In genomic region chr5:115506454-115507201, GRCm38 (mm10) we compare ENCODE assay signal across 8 mouse cellular contexts. TPM values are rescaled to one million over a fixed set of nuclear protein-coding genes. Genes with fewer than 3 reads are reported as not detected.
DNase-seq lines count a peak whose midpoint lies in the region; ATAC-seq and TF ChIP-seq lines count a peak whose summit lies in the region.

Gene Pxn (plus strand): TSS chr5:115506676.

- H3K4me3 ChIP-seq in C2C12 (ENCODE audit: insufficient read depth, poor library complexity, severe bottlenecking), result peak within 1 kb of the TSS; percentile 78
- H3K4me3 ChIP-seq in erythroblast, embryonic 14.5 days (replicated peaks), result peak within 1 kb of the TSS; percentile 83
- H3K4me3 ChIP-seq in heart, embryonic 12.5 days, result peak within 1 kb of the TSS; percentile 97
- peak within 1 kb of the TSS; percentile 90 for H3K4me3 ChIP-seq in kidney, embryonic 16.5 days (ENCODE audit: low read length)

- whole genome bisulfite sequencing in heart, embryonic 12.5 days, result under 1% methylated on average over 72 of the region's 74 CpGs
- under 1% methylated on average over 65 of the region's 74 CpGs for WGBS in kidney, embryonic 16.5 days

- peak; percentile 99 for TF ChIP-seq CTCF in C2C12 (IDR thresholded peaks at IDR 0.05; ENCODE audit: control insufficient read depth, insufficient read depth, insufficient read length)
- TF ChIP-seq CTCF in brain, embryonic 14.5 days (IDR thresholded peaks at IDR 0.05; ENCODE audit: borderline replicate concordance, extremely low read depth, insufficient read depth, insufficient read length), result peak; percentile 94

- H3K4me2 ChIP-seq in heart, embryonic 12.5 days, result peak within 1 kb of the TSS; percentile 90
- peak within 1 kb of the TSS; percentile 92 for H3K4me2 ChIP-seq in kidney, embryonic 16.5 days (replicated peaks; ENCODE audit: low read depth, low read length)

- DNase-seq in brain, embryonic 14.5 days (ENCODE audit: low read depth), result peak; percentile 90
- peak; percentile 94 for DNase-seq in liver
- DNase-seq in monocyte, adult 2 months (ENCODE audit: low read depth in 1 of 2, low spot score in 2 of 2), result peak; percentile 82 to 94
- peak; percentile 88 to 95 for DNase-seq in spleen, postnatal 14 days (ENCODE audit: low spot score in 2 of 2)

- peak within 1 kb of the TSS; percentile 95 for H3K9ac ChIP-seq in heart, embryonic 12.5 days
- H3K9ac ChIP-seq in kidney, embryonic 16.5 days (replicated peaks; ENCODE audit: low read length), result peak within 1 kb of the TSS; percentile 95

- H3K79me2 ChIP-seq in C2C12 (ENCODE audit: control insufficient read depth, insufficient read depth), result peaks cover 51% of the 10 kb centered on the region

- no peaks in the 10 kb centered on the region for H3K27me3 ChIP-seq in C2C12 (ENCODE audit: control insufficient read depth, insufficient read depth, insufficient read length)
- H3K27me3 ChIP-seq in erythroblast, embryonic 14.5 days (ENCODE audit: control insufficient read depth), result peaks cover 39% of the 10 kb centered on the region
- no peaks in the 10 kb centered on the region for H3K27me3 ChIP-seq in heart, embryonic 12.5 days (replicated peaks)
- no peaks in the 10 kb centered on the region for H3K27me3 ChIP-seq in kidney, embryonic 16.5 days (ENCODE audit: insufficient read depth, low read length)

- peaks cover 46% of the 10 kb centered on the region for H3K79me3 ChIP-seq in C2C12 (ENCODE audit: low read depth)

- peaks cover 4% of the 10 kb centered on the region for H3K9me3 ChIP-seq in erythroblast, embryonic 14.5 days (ENCODE audit: control insufficient read depth, low read length)
- no peaks in the 10 kb centered on the region for H3K9me3 ChIP-seq in heart, embryonic 12.5 days (replicated peaks)
- H3K9me3 ChIP-seq in kidney, embryonic 16.5 days (ENCODE audit: low read length), result no peaks in the 10 kb centered on the region

- H3K36me3 ChIP-seq in C2C12 (ENCODE audit: control insufficient read depth, insufficient read depth), result no peaks in the 10 kb centered on the region
- H3K36me3 ChIP-seq in erythroblast, embryonic 14.5 days (ENCODE audit: control insufficient read depth), result no peaks in the 10 kb centered on the region
- H3K36me3 ChIP-seq in heart, embryonic 12.5 days, result no peaks in the 10 kb centered on the region
- H3K36me3 ChIP-seq in kidney, embryonic 16.5 days (ENCODE audit: insufficient read depth, low read length), result no peaks in the 10 kb centered on the region

- peaks cover 30% of the 10 kb centered on the region for H3K4me1 ChIP-seq in erythroblast, embryonic 14.5 days (ENCODE audit: control insufficient read depth)
- peaks cover 39% of the 10 kb centered on the region for H3K4me1 ChIP-seq in heart, embryonic 12.5 days (replicated peaks)
- H3K4me1 ChIP-seq in kidney, embryonic 16.5 days (ENCODE audit: insufficient read depth, low read length), result peaks cover 34% of the 10 kb centered on the region

- ATAC-seq in heart, embryonic 12.5 days (ENCODE audit: insufficient number of reproducible peaks, low FRiP score), result peak; percentile 86
- peak; percentile 66 for ATAC-seq in kidney, embryonic 16.5 days (ENCODE audit: low FRiP score, low TSS enrichment)

- peak; percentile 96 for TF ChIP-seq POLR2A in brain, embryonic 14.5 days (IDR thresholded peaks at IDR 0.05; ENCODE audit: borderline replicate concordance, extremely low read depth, insufficient read depth, insufficient read length, poor library complexity, severe bottlenecking)

- no peak within 1 kb of the TSS; the same call in 1 of the 2 replicates for H3K27ac ChIP-seq in heart, embryonic 12.5 days (ENCODE audit: poor library complexity, severe bottlenecking)
- H3K27ac ChIP-seq in kidney, embryonic 16.5 days (ENCODE audit: low read length), result peak within 1 kb of the TSS; percentile 89; the same call in 1 of the 2 replicates

- peak within 1 kb of the TSS; percentile 87 for H3ac ChIP-seq in C2C12 (ENCODE audit: control insufficient read depth, insufficient read length, low read depth)

TF ChIP-seq in C2C12, 6 proteins besides CTCF, POLR2A, EP300 and RAD21:
- TF ChIP-seq MAX (IDR thresholded peaks at IDR 0.05) (no peak), FOSL1 (IDR thresholded peaks at IDR 0.05; ENCODE audit: insufficient read depth, low read length, poor library complexity, severe bottlenecking) (no peak), MYOD1 (IDR thresholded peaks at IDR 0.05; ENCODE audit: control insufficient read depth, insufficient read length, low read depth) (no peak), CEBPB (IDR thresholded peaks at IDR 0.05; ENCODE audit: low read depth) (no peak), MYOG (IDR thresholded peaks at IDR 0.05; ENCODE audit: control insufficient read depth, extremely low read depth, insufficient read length) (no peak), USF1 (IDR thresholded peaks at IDR 0.05; ENCODE audit: low read depth) (no peak)

RNA-seq across cellular contexts. Expression of gene Pxn, which starts in this region (rescaled TPM):
- polyA plus RNA-seq in C2C12 (2012; fragmentation: generic; extraction: Trizol), result 46.8 TPM
- 46.9 and 49.7 TPM in 2 replicates for polyA plus RNA-seq in brain, embryonic 14.5 days (2012; rRNA removed)
- 1.6 and 2.0 TPM in 2 replicates for polyA plus RNA-seq in erythroblast, embryonic 14.5 days (2012)
- polyA plus RNA-seq in heart, embryonic 12.5 days (2016; fragmentation: Nextera tagmentation; extraction: Ambion mirVana), result 41.1 and 41.7 TPM in 2 replicates
- polyA plus RNA-seq in kidney, embryonic 16.5 days (2015; fragmentation: Nextera tagmentation; extraction: Ambion mirVana), result 60.5 and 67.2 TPM in 2 replicates

Comparison
In these comparisons a context has a peak if more than half of its experiments do, and no peak if none do; other contexts are left out.
1. RNA of gene Pxn (polyA plus RNA-seq): 60.5 to 67.2 TPM in kidney, embryonic 16.5 days, 46.9 to 49.7 TPM in brain, embryonic 14.5 days, 46.8 TPM in C2C12 (single experiment) and 41.1 to 41.7 TPM in heart, embryonic 12.5 days; 1.6 to 2.0 TPM in erythroblast, embryonic 14.5 days; every median in the first group is over 10 times any median in the second.
2. Peak in every context shown above with its lines, with median percentiles within 50 percentile points of each other: H3K4me3 ChIP-seq and DNase-seq.